Mouse (Mus musculus) cerebellum, postnatal 4 days (tissue): ENCODE results near the gene Atl2.

Experiments used
- DNase-seq, 2 experiments: peaks; one replicate each; pipeline ENCODE4 v3.0.0; 2022; ENCODE audit warnings: low spot score in 2 of 2, mixed read lengths in 1 of 2

The Atl2 gene

GRCm38 (mm10) chr17:79898156-79898746 is 2.3 kb upstream of the Atl2 start:
- DNase-seq, result no peak

GRCm38 (mm10) chr17:79897666-79898065 is 1.7 kb upstream of the Atl2 start:
- no peak for DNase-seq

GRCm38 (mm10) chr17:79894971-79895882 is 696 bp downstream of the Atl2 start:
- DNase-seq, result peak in 1 of 2 experiments; percentile 50

GRCm38 (mm10) chr17:79894054-79894453 is 1.9 kb downstream of the Atl2 start:
- DNase-seq, result no peak

- no peak for DNase-seq
Measured at GRCm38 (mm10) chr17:79891944-79892343, 4.0 kb downstream of the Atl2 start.

- DNase-seq, result no peak
Measured at GRCm38 (mm10) chr17:79887926-79888325, 8.0 kb downstream of the Atl2 start.

- DNase-seq, result no peak
Measured at GRCm38 (mm10) chr17:79883198-79883597, 12.7 kb downstream of the Atl2 start.

- no peak for DNase-seq
Measured at GRCm38 (mm10) chr17:79865027-79865426, 30.9 kb downstream of the Atl2 start.

GRCm38 (mm10) chr17:79864503-79864902 is 31.4 kb downstream of the Atl2 start:
- DNase-seq, result no peak

GRCm38 (mm10) chr17:79862038-79862437 is 33.9 kb downstream of the Atl2 start:
- peak in 1 of 2 experiments; percentile 17 for DNase-seq

- DNase-seq, result no peak
Measured at GRCm38 (mm10) chr17:79855533-79855932, 40.4 kb downstream of the Atl2 start.

- DNase-seq, result no peak
Measured at GRCm38 (mm10) chr17:79848385-79848784, 47.5 kb downstream of the Atl2 start.

- DNase-seq, result no peak
Measured at GRCm38 (mm10) chr17:79846182-79846581, 49.7 kb downstream of the Atl2 start.

GRCm38 (mm10) chr17:79845695-79846094 is 50.2 kb downstream of the Atl2 start:
- DNase-seq, result no peak

- DNase-seq, result peak; percentile 60 to 80
Measured at GRCm38 (mm10) chr17:79840254-79841238, 55.4 kb downstream of the Atl2 start.

- DNase-seq, result no peak
Measured at GRCm38 (mm10) chr17:79836978-79837377, 58.9 kb downstream of the Atl2 start.

- DNase-seq, result no peak
Measured at GRCm38 (mm10) chr17:79835714-79836373, 60.1 kb downstream of the Atl2 start.

- DNase-seq, result no peak
Measured at GRCm38 (mm10) chr17:79832284-79832683, 63.6 kb downstream of the Atl2 start.

GRCm38 (mm10) chr17:79826482-79827034 is 69.4 kb downstream of the Atl2 start:
- no peak for DNase-seq

GRCm38 (mm10) chr17:79825241-79826030 is 70.5 kb downstream of the Atl2 start:
- DNase-seq, result peak in 1 of 2 experiments; percentile 60
